8 mouse cellular contexts compared by ENCODE assay signal in genomic region chr4:88680362-88680761, GRCm38 (mm10). TPM values are rescaled to one million over a fixed set of nuclear protein-coding genes. Genes with fewer than 3 reads are reported as not detected.
DNase-seq lines count a peak whose midpoint lies in the region; ATAC-seq lines count a peak whose summit lies in the region.

No protein-coding gene starts in this region.

- no peak overlapping the region for H3K4me2 ChIP-seq in kidney, embryonic 15.5 days
- no peak overlapping the region for H3K4me2 ChIP-seq in midbrain, embryonic 13.5 days (replicated peaks)
- no peak overlapping the region for H3K4me2 ChIP-seq in forebrain, embryonic 12.5 days

- no peaks in the 10 kb centered on the region for H3K27me3 ChIP-seq in kidney, embryonic 15.5 days
- no peaks in the 10 kb centered on the region for H3K27me3 ChIP-seq in midbrain, embryonic 13.5 days
- no peaks in the 10 kb centered on the region for H3K27me3 ChIP-seq in forebrain, embryonic 12.5 days

- H3K27ac ChIP-seq in kidney, embryonic 15.5 days: no peak overlapping the region
- H3K27ac ChIP-seq in midbrain, embryonic 13.5 days: no peak overlapping the region
- H3K27ac ChIP-seq in forebrain, embryonic 12.5 days: no peak overlapping the region

- peak; percentile 40 for DNase-seq in kidney, adult 9 months
- DNase-seq in 3T3-L1 (ENCODE audit: low read depth, low spot score) (peak; percentile 70), A20 (ENCODE audit: low read depth, low spot score) (peak; percentile 33)
- peak; percentile 61 for DNase-seq in embryo, embryonic 10.5 days (ENCODE audit: low spot score)
- DNase-seq in right cerebral cortex, postnatal 4 days: peak; percentile 10

- WGBS in kidney, embryonic 15.5 days: 47% methylated on average over 8 of the region's 8 CpGs
- WGBS in midbrain, embryonic 13.5 days: 54% methylated on average over 8 of the region's 8 CpGs
- 54% methylated on average over 8 of the region's 8 CpGs for WGBS in forebrain, embryonic 12.5 days

- H3K36me3 ChIP-seq in kidney, embryonic 15.5 days: no peaks in the 10 kb centered on the region
- H3K36me3 ChIP-seq in midbrain, embryonic 13.5 days: no peaks in the 10 kb centered on the region
- no peaks in the 10 kb centered on the region for H3K36me3 ChIP-seq in forebrain, embryonic 12.5 days (replicated peaks)

- no peak overlapping the region for H3K4me3 ChIP-seq in kidney, embryonic 15.5 days (replicated peaks)
- H3K4me3 ChIP-seq in midbrain, embryonic 13.5 days (replicated peaks): no peak overlapping the region
- no peak overlapping the region for H3K4me3 ChIP-seq in forebrain, embryonic 12.5 days (replicated peaks)

- H3K9ac ChIP-seq in kidney, embryonic 15.5 days: no peak overlapping the region
- no peak overlapping the region for H3K9ac ChIP-seq in midbrain, embryonic 13.5 days (replicated peaks)
- H3K9ac ChIP-seq in forebrain, embryonic 12.5 days: no peak overlapping the region

- ATAC-seq in kidney, embryonic 15.5 days (replicated peaks; ENCODE audit: low FRiP score): no peak
- no peak for ATAC-seq in midbrain, embryonic 13.5 days
- ATAC-seq in forebrain, embryonic 12.5 days (ENCODE audit: low FRiP score): no peak

- no peaks in the 10 kb centered on the region for H3K9me3 ChIP-seq in kidney, embryonic 15.5 days (replicated peaks)
- H3K9me3 ChIP-seq in midbrain, embryonic 13.5 days: no peaks in the 10 kb centered on the region
- H3K9me3 ChIP-seq in forebrain, embryonic 12.5 days: no peaks in the 10 kb centered on the region

- H3K4me1 ChIP-seq in kidney, embryonic 15.5 days: no peaks in the 10 kb centered on the region
- H3K4me1 ChIP-seq in midbrain, embryonic 13.5 days (replicated peaks): no peaks in the 10 kb centered on the region
- H3K4me1 ChIP-seq in forebrain, embryonic 12.5 days: no peaks in the 10 kb centered on the region

RNA-seq across cellular contexts. Expression of gene Ifna2, which starts 3.4 kb away (rescaled TPM):
- polyA plus RNA-seq in kidney, embryonic 15.5 days (2015; fragmentation: Nextera tagmentation; extraction: Ambion mirVana): not detected in 2 replicates
- not detected in 2 replicates for polyA plus RNA-seq in midbrain, embryonic 13.5 days (2015; fragmentation: Nextera tagmentation; extraction: Ambion mirVana)
- not detected in 2 replicates for polyA plus RNA-seq in forebrain, embryonic 12.5 days (2016; fragmentation: Nextera tagmentation; extraction: Ambion mirVana)

RNA-seq across cellular contexts. Expression of gene Ifna16, which starts 3.6 kb away (rescaled TPM):
- polyA plus RNA-seq in kidney, embryonic 15.5 days (2015; fragmentation: Nextera tagmentation; extraction: Ambion mirVana): not detected in 2 replicates
- not detected in 2 replicates for polyA plus RNA-seq in midbrain, embryonic 13.5 days (2015; fragmentation: Nextera tagmentation; extraction: Ambion mirVana)
- polyA plus RNA-seq in forebrain, embryonic 12.5 days (2016; fragmentation: Nextera tagmentation; extraction: Ambion mirVana): not detected in 2 replicates

RNA-seq across cellular contexts. Expression of gene Ifnab, which starts 10.8 kb away (rescaled TPM):
- not detected in 2 replicates for polyA plus RNA-seq in kidney, embryonic 15.5 days (2015; fragmentation: Nextera tagmentation; extraction: Ambion mirVana)
- polyA plus RNA-seq in midbrain, embryonic 13.5 days (2015; fragmentation: Nextera tagmentation; extraction: Ambion mirVana): not detected in 2 replicates
- not detected in 2 replicates for polyA plus RNA-seq in forebrain, embryonic 12.5 days (2016; fragmentation: Nextera tagmentation; extraction: Ambion mirVana)

RNA-seq across cellular contexts. Expression of gene Ifna13, which starts 36.1 kb away (rescaled TPM):
- polyA plus RNA-seq in kidney, embryonic 15.5 days (2015; fragmentation: Nextera tagmentation; extraction: Ambion mirVana): not detected in 2 replicates
- not detected in 2 replicates for polyA plus RNA-seq in midbrain, embryonic 13.5 days (2015; fragmentation: Nextera tagmentation; extraction: Ambion mirVana)
- polyA plus RNA-seq in forebrain, embryonic 12.5 days (2016; fragmentation: Nextera tagmentation; extraction: Ambion mirVana): not detected in 2 replicates

RNA-seq across cellular contexts. Expression of gene Gm26566, which starts 41.2 kb away (rescaled TPM):
- 1.1 and 1.2 TPM in 2 replicates for polyA plus RNA-seq in kidney, embryonic 15.5 days (2015; fragmentation: Nextera tagmentation; extraction: Ambion mirVana)
- 1.6 and 1.7 TPM in 2 replicates for polyA plus RNA-seq in midbrain, embryonic 13.5 days (2015; fragmentation: Nextera tagmentation; extraction: Ambion mirVana)
- 1.6 and 2.4 TPM in 2 replicates for polyA plus RNA-seq in forebrain, embryonic 12.5 days (2016; fragmentation: Nextera tagmentation; extraction: Ambion mirVana)

Comparison
In these comparisons a context has a peak if more than half of its experiments do, and no peak if none do; other contexts are left out.
1. DNase-seq: peak in every context shown above with its lines; median percentile 70 in 3T3-L1; 61 in embryo, embryonic 10.5 days; 40 in kidney, adult 9 months; 33 in A20; 10 in right cerebral cortex, postnatal 4 days.